8 mouse cellular contexts compared by ENCODE assay signal in genomic region chr11:88394341-88395075, GRCm38 (mm10).
DNase-seq lines count a peak whose midpoint lies in the region; ATAC-seq and TF ChIP-seq lines count a peak whose summit lies in the region.
"Had no signal": no experiment of that assay in that cellular context is flagged by ENCODE, and none has a peak within 500 bp of the region (broad histone marks: within the 10 kb centered on the region; RNA-seq: fewer than 3 reads in every experiment).

No protein-coding gene starts in this region.

- TF ChIP-seq POLR2A in embryonic fibroblast, embryonic 13.5 days (IDR thresholded peaks at IDR 0.05; ENCODE audit: low read depth, low read length), result no peak

- no peak for ATAC-seq in limb, embryonic 13.5 days (ENCODE audit: low FRiP score, low read depth)
- ATAC-seq in hindbrain, postnatal 0 days, result no peak
- ATAC-seq in stomach, embryonic 15.5 days (ENCODE audit: insufficient read depth, low FRiP score, low read depth), result peak; percentile 77
- ATAC-seq in megakaryocyte-erythroid progenitor cell, adult 5-6 weeks (replicated peaks; ENCODE audit: low FRiP score, low TSS enrichment, poor library complexity, severe bottlenecking), result no peak
- ATAC-seq in liver, embryonic 11.5 days (replicated peaks; ENCODE audit: low FRiP score), result no peak

- no peak for TF ChIP-seq CTCF in embryonic fibroblast, embryonic 13.5 days (IDR thresholded peaks at IDR 0.05; ENCODE audit: borderline replicate concordance, insufficient read depth, low read length)
- TF ChIP-seq CTCF in hindbrain, postnatal 0 days (IDR thresholded peaks at IDR 0.05; ENCODE audit: low read depth), result no peak

- 0 out of 2 replicates have a peak overlapping the region, but pooled peaks have one; percentile 22 for H3K27ac ChIP-seq in limb, embryonic 13.5 days
- no peak overlapping the region; the same call in 1 of the 2 replicates for H3K27ac ChIP-seq in limb, embryonic 10.5 days
- peak overlapping the region; percentile 57 for H3K27ac ChIP-seq in embryonic fibroblast, embryonic 13.5 days (ENCODE audit: insufficient read depth, low read length)
- peak overlapping the region; percentile 49; the same call in 1 of the 2 replicates for H3K27ac ChIP-seq in hindbrain, postnatal 0 days
- H3K27ac ChIP-seq in stomach, embryonic 15.5 days, result peak overlapping the region; percentile 63
- no peak overlapping the region for H3K27ac ChIP-seq in liver, embryonic 11.5 days (ENCODE audit: low read depth, low read length)

- H3K4me3 ChIP-seq in limb, embryonic 13.5 days, result no peak overlapping the region
- H3K4me3 ChIP-seq in limb, embryonic 10.5 days, result no peak overlapping the region
- no peak overlapping the region for H3K4me3 ChIP-seq in embryonic fibroblast, embryonic 13.5 days (ENCODE audit: insufficient read depth, low read length)
- no peak overlapping the region for H3K4me3 ChIP-seq in hindbrain, postnatal 0 days (ENCODE audit: low read length)
- no peak overlapping the region for H3K4me3 ChIP-seq in stomach, embryonic 15.5 days (replicated peaks)
- no peak overlapping the region for H3K4me3 ChIP-seq in liver, embryonic 11.5 days (ENCODE audit: low read depth, low read length)

- peaks cover 21% of the 10 kb centered on the region for H3K4me1 ChIP-seq in limb, embryonic 13.5 days
- H3K4me1 ChIP-seq in limb, embryonic 10.5 days, result peaks cover 17% of the 10 kb centered on the region
- H3K4me1 ChIP-seq in embryonic fibroblast, embryonic 13.5 days (ENCODE audit: control insufficient read depth, insufficient read depth, low read length), result peaks cover 10% of the 10 kb centered on the region; the same call in 1 of the 2 replicates
- peaks cover 17% of the 10 kb centered on the region for H3K4me1 ChIP-seq in hindbrain, postnatal 0 days (ENCODE audit: insufficient read depth, low read length)
- H3K4me1 ChIP-seq in stomach, embryonic 15.5 days, result 0 out of 2 replicates have a peak, but pooled peaks cover 14% of the 10 kb centered on the region
- no peaks in the 10 kb centered on the region for H3K4me1 ChIP-seq in liver, embryonic 11.5 days (replicated peaks; ENCODE audit: control insufficient read depth, insufficient read depth, low read length)

- no peak overlapping the region for H3K4me2 ChIP-seq in limb, embryonic 13.5 days (replicated peaks)
- no peak overlapping the region for H3K4me2 ChIP-seq in hindbrain, postnatal 0 days (ENCODE audit: low read depth, low read length)
- H3K4me2 ChIP-seq in stomach, embryonic 15.5 days, result peak overlapping the region; percentile 19; the same call in 1 of the 2 replicates
- no peak overlapping the region for H3K4me2 ChIP-seq in liver, embryonic 11.5 days

- peaks cover 11% of the 10 kb centered on the region; the same call in 1 of the 2 replicates for H3K36me3 ChIP-seq in limb, embryonic 13.5 days
- H3K36me3 ChIP-seq in limb, embryonic 10.5 days, result peaks cover 53% of the 10 kb centered on the region
- H3K36me3 ChIP-seq in hindbrain, postnatal 0 days (ENCODE audit: insufficient read depth, low read length), result no peaks in the 10 kb centered on the region
- H3K36me3 ChIP-seq in stomach, embryonic 15.5 days, result no peaks in the 10 kb centered on the region
- no peaks in the 10 kb centered on the region for H3K36me3 ChIP-seq in liver, embryonic 11.5 days (ENCODE audit: control insufficient read depth, insufficient read depth, low read length)

- 67% methylated on average over 19 of the region's 19 CpGs for WGBS in limb, embryonic 13.5 days
- WGBS in limb, embryonic 10.5 days, result 75% methylated on average over 19 of the region's 19 CpGs
- WGBS in hindbrain, postnatal 0 days, result 61% methylated on average over 19 of the region's 19 CpGs
- 55% methylated on average over 19 of the region's 19 CpGs for WGBS in stomach, embryonic 15.5 days
- 77% methylated on average over 19 of the region's 19 CpGs for WGBS in liver, embryonic 11.5 days

- DNase-seq in limb, embryonic 10.5 days (ENCODE audit: low spot score), result no peak
- DNase-seq in hindbrain, postnatal 0 days (ENCODE audit: low spot score), result no peak
- no peak for DNase-seq in liver, embryonic 11.5 days (ENCODE audit: low spot score)
- DNase-seq: cerebellum, postnatal 10 days had no signal

- no peaks in the 10 kb centered on the region for H3K9me3 ChIP-seq in limb, embryonic 13.5 days
- no peaks in the 10 kb centered on the region for H3K9me3 ChIP-seq in limb, embryonic 10.5 days (replicated peaks)
- no peaks in the 10 kb centered on the region for H3K9me3 ChIP-seq in hindbrain, postnatal 0 days (ENCODE audit: low read length)
- H3K9me3 ChIP-seq in stomach, embryonic 15.5 days, result no peaks in the 10 kb centered on the region
- no peaks in the 10 kb centered on the region for H3K9me3 ChIP-seq in liver, embryonic 11.5 days (ENCODE audit: control insufficient read depth, low read length)

- H3K27me3 ChIP-seq in limb, embryonic 13.5 days, result no peaks in the 10 kb centered on the region
- H3K27me3 ChIP-seq in limb, embryonic 10.5 days (ENCODE audit: low read depth, poor library complexity, severe bottlenecking), result no peaks in the 10 kb centered on the region
- H3K27me3 ChIP-seq in hindbrain, postnatal 0 days (ENCODE audit: insufficient read depth, low read length), result no peaks in the 10 kb centered on the region
- H3K27me3 ChIP-seq in stomach, embryonic 15.5 days (replicated peaks), result no peaks in the 10 kb centered on the region
- no peaks in the 10 kb centered on the region for H3K27me3 ChIP-seq in liver, embryonic 11.5 days (replicated peaks; ENCODE audit: control insufficient read depth, insufficient read depth, low read length)

- H3K9ac ChIP-seq in limb, embryonic 13.5 days, result peak overlapping the region; percentile 31
- no peak overlapping the region for H3K9ac ChIP-seq in hindbrain, postnatal 0 days (replicated peaks; ENCODE audit: low read length)
- H3K9ac ChIP-seq in stomach, embryonic 15.5 days, result no peak overlapping the region
- no peak overlapping the region for H3K9ac ChIP-seq in liver, embryonic 11.5 days (ENCODE audit: low read depth, low read length)

Comparison
In these comparisons a context has a peak if more than half of its experiments do, and no peak if none do; other contexts are left out.
1. H3K27ac ChIP-seq: peak in limb, embryonic 13.5 days (single experiment), embryonic fibroblast, embryonic 13.5 days (single experiment), hindbrain, postnatal 0 days (single experiment) and stomach, embryonic 15.5 days (single experiment); none in limb, embryonic 10.5 days (single experiment) and liver, embryonic 11.5 days (single experiment).